22 mouse cellular contexts compared by ENCODE assay signal in genomic region chr11:61655649-61656048, GRCm38 (mm10). TPM values are rescaled to one million over a fixed set of nuclear protein-coding genes. Genes with fewer than 3 reads are reported as not detected.
"Had no signal": no experiment of that assay in that cellular context is flagged by ENCODE, and none has a peak within 500 bp of the region (broad histone marks: within the 10 kb centered on the region; RNA-seq: fewer than 3 reads in every experiment).

No protein-coding gene starts in this region.

- H3K4me2 ChIP-seq: intestine, embryonic 15.5 days; kidney, embryonic 15.5 days; liver, embryonic 13.5 days; midbrain, embryonic 12.5 days; midbrain, embryonic 15.5 days; neural tube, embryonic 12.5 days; neural tube, embryonic 15.5 days had no signal

- H3K4me1 ChIP-seq: midbrain, embryonic 12.5 days; midbrain, embryonic 15.5 days; neural tube, embryonic 12.5 days; neural tube, embryonic 15.5 days had no signal

- H3K9ac ChIP-seq: intestine, embryonic 15.5 days; kidney, embryonic 15.5 days; liver, embryonic 13.5 days; midbrain, embryonic 12.5 days; midbrain, embryonic 15.5 days; neural tube, embryonic 12.5 days; neural tube, embryonic 15.5 days had no signal

- DNase-seq: kidney, adult 11 months; kidney, adult 8-10 months; kidney, postnatal 10 days; kidney, postnatal 36 days; layer of hippocampus, postnatal 36 days; liver, embryonic 13.5 days; right cerebral cortex, adult 18-20 months; right cerebral cortex, postnatal 14 days; right cerebral cortex, postnatal 4 days; thymus, adult 18-20 months; thymus, postnatal 14 days; thymus, postnatal 4 days had no signal

- H3K27me3 ChIP-seq: intestine, embryonic 15.5 days; kidney, embryonic 15.5 days; liver, embryonic 13.5 days; midbrain, embryonic 15.5 days; neural tube, embryonic 12.5 days; neural tube, embryonic 15.5 days had no signal

- H3K27ac ChIP-seq: intestine, embryonic 15.5 days; kidney, embryonic 15.5 days; left cerebral cortex, adult 2 months; liver, embryonic 13.5 days; macrophage; midbrain, embryonic 12.5 days; midbrain, embryonic 15.5 days; neural tube, embryonic 12.5 days; neural tube, embryonic 15.5 days had no signal

- ATAC-seq: intestine, embryonic 15.5 days; midbrain, embryonic 15.5 days had no signal

- H3K9me3 ChIP-seq: intestine, embryonic 15.5 days; kidney, embryonic 15.5 days; liver, embryonic 13.5 days; midbrain, embryonic 12.5 days; midbrain, embryonic 15.5 days; neural tube, embryonic 12.5 days; neural tube, embryonic 15.5 days had no signal

- H3K36me3 ChIP-seq: intestine, embryonic 15.5 days; kidney, embryonic 15.5 days; liver, embryonic 13.5 days; midbrain, embryonic 12.5 days; midbrain, embryonic 15.5 days; neural tube, embryonic 12.5 days; neural tube, embryonic 15.5 days had no signal

- H3K4me3 ChIP-seq: intestine, embryonic 15.5 days; kidney, embryonic 15.5 days; left cerebral cortex, adult 2 months; liver, embryonic 13.5 days; midbrain, embryonic 12.5 days; midbrain, embryonic 15.5 days; neural tube, embryonic 12.5 days; neural tube, embryonic 15.5 days had no signal

RNA-seq across cellular contexts. Expression of gene Fam83g, which starts 28.2 kb away (rescaled TPM):
- total RNA-seq: layer of hippocampus, postnatal 10 days; layer of hippocampus, postnatal 36 days; megakaryocyte, adult 5-6 weeks had no signal
- polyA plus RNA-seq: macrophage had no signal
